Mouse (Mus musculus) cerebellum, adult 18-20 months (tissue): ENCODE data around the gene Gm20388.

Experiments used
- DNase-seq, 2 experiments: peaks; one replicate each; pipeline ENCODE4 v3.0.0; 2021

Gm20388 gene

GRCm38 (mm10) chr8:123884721-123885565, 3974.3 kb downstream of the Gm20388 start:
- DNase-seq: peak; percentile 40 to 51

GRCm38 (mm10) chr8:123887163-123887562, 3976.5 kb downstream of the Gm20388 start:
- no peak for DNase-seq

DNA sequence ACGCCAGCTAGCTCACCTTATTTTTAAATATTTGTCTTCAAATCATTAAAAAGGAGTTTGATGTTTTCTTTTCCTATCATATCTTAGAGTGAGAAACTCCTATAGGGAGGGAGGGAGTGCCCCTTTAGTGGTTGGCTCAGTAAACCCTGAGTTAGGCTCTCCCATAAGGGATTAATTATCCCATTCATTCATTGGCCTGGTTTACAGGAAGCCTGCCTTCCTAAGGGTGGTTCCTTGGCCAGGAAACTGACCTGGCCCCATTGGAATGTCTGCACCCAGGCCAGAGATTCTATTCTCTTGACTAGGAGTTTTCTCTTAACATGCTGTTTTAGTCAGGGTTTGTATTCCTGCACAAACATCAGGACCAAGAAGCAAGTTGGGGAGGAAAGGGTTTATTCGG, 3977.3 kb downstream of the Gm20388 start:
- DNase-seq: no peak

DNA sequence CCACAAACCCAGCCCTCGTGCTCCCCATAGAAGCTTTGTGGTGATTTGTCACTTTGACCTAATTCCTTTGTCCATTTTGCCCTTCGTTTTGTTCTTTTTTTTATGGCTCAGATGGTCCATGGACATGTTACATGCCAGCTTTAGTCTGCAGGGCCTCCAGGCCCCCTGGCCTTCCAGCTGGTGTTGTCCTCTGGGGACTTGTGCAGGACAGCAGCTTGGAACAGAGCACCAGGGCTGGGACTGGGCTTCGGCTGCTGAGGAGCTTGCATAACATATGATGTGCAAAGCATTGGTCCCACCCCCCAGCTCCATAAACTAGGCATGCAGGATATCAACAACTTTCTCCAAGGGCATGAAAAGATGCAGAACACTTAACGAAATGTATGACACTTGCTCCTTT, 3979.2 kb downstream of the Gm20388 start:
- DNase-seq: no peak

DNA sequence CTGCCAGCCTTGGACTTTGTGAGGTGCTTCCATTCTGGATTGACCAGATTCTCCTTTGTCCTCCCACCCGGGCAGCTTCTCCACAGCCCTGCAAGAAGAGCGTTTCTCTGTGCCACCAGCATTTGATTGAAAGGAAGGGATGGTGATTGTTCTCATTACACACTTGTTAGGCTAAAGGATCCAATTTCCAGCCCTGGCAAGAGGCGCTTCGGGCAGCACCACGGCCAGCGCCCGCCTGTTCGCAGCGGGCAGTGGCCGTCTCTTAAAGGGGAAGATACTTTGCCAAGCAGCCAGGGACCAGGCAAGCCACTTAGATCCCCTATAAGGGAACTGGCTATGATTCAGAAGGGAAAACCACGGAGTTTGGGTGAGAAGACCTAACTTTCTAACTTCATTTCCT, 3980.6 kb downstream of the Gm20388 start:
- peak; percentile 79 to 80 for DNase-seq

GRCm38 (mm10) chr8:123891883-123892585, 3981.4 kb downstream of the Gm20388 start:
- DNase-seq: peak; percentile 90 to 95

DNA sequence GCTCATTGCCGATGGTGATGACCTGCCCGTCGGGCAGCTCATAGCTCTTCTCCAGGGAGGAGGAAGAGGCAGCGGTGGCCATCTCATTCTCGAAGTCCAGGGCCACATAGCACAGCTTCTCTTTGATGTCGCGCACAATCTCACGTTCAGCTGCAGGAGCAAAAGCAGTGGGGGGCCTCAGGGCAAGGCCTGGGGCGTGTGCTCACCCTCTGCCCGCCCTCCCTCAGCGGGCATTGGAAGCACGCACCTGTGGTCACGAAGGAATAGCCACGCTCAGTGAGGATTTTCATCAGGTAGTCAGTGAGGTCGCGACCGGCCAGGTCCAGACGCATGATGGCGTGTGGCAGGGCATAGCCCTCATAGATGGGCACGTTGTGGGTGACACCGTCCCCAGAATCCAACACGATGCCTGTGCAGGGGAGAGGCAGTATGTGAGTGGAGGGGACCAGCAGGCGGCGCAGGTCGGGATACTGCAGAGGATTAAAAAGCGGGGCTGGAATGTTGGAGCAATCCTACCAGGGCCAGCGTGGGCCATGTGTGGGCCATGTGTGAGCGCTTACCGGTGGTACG, 3982.0 kb downstream of the Gm20388 start:
- DNase-seq: peak; percentile 34 to 47

DNA sequence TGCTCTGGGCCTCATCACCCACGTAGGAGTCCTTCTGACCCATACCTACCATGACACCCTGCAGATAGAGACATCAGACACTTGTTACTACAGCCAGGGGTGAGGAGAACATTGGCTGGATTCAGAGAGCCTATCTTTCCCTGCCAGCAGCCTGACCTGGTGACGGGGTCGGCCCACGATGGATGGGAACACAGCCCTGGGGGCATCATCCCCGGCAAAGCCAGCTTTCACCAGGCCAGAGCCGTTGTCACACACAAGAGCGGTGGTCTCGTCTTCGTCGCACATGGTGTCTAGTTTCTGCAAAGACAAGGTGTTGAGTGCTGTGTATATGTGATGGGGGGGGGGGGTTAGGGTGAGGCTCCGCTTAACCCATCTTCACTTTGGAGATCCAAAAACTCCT, 3982.8 kb downstream of the Gm20388 start:
- peak in 1 of 2 experiments; percentile 12 for DNase-seq

GRCm38 (mm10) chr8:123894502-123895097, 3984.0 kb downstream of the Gm20388 start, which contains the start of gene Acta1:
Gene Acta1 (minus strand): TSS chr8:123894751.
- DNase-seq: peak in 1 of 2 experiments; percentile 12

DNA sequence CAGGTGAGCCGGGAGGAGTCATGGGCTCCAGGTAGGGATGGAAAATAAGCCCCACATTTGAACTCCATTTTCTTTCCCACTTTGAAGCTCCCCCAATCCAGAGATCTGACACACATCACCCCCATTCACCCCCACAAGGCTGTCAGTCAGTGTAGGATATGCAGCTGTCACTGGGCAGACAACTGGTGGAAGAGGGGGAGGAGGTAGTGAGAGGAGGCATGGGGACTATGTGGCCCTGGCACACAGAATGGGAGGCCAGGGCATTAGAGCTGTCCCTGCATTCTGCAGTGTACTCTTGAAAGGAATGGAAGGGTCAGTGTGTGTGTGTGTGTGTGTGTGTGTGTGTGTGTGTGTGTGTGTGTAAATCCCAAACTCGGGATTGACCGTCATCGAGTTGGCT, 3984.6 kb downstream of the Gm20388 start:
- no peak for DNase-seq

DNA sequence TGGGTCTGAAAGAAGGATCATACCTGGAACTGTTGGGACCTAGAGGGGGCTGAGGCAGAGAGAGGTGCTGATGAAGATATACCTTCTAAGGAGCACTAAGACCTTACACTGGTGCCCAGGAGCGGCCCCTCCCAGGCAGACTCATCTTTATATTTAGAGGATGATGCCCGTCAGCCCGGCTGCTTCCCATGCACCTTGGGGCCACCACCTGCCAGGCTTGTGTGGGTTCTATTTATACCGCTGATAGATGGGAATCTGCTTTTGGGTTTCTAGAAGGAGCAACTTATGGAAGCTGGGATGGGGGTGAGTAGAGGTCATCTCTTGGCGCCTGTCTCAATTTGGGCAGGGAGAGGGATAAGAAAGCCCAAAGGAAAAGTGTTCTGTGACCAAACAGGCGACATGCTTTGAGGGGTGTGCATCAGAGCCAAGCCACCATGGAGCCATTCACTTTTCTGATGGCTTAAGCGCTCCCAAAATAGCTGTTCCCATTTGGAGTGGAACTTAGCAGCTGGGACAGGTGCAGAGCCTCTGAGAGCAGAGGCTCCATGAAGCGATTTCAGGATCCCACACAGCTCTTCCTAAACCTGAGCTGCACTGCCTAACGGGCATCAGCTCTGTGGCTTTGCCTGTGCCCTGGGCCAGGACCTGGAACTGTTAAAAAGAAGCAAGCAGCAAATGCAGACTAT, 3985.2 kb downstream of the Gm20388 start:
- DNase-seq: peak; percentile 31 to 44

- no peak for DNase-seq
Measured at GRCm38 (mm10) chr8:123896366-123896761, 3985.7 kb downstream of the Gm20388 start.

GRCm38 (mm10) chr8:123896774-123897173, 3986.1 kb downstream of the Gm20388 start:
- DNase-seq: peak in 1 of 2 experiments; percentile 13

DNA sequence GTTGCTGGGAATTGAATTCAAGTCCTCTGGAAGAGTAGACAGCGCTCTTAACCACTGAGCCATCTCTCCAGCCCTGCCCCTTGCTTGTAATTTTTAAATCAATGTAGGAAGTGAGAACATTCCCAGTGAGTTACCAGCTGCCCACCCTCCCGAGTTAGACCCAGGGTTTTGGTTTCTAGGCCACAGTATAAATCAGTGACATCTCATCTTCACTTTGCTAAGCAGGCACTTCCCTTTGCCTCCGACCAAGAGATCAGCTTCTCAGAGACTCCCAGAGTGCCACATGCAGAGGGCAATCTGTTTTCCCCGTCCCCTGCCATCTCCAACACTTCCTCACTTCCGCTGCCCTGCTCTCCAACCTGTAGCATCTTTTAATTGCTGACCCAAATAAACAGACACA, 3987.9 kb downstream of the Gm20388 start:
- DNase-seq: peak; percentile 24 to 46

GRCm38 (mm10) chr8:123899366-123899765, 3988.7 kb downstream of the Gm20388 start:
- DNase-seq: no peak

DNA sequence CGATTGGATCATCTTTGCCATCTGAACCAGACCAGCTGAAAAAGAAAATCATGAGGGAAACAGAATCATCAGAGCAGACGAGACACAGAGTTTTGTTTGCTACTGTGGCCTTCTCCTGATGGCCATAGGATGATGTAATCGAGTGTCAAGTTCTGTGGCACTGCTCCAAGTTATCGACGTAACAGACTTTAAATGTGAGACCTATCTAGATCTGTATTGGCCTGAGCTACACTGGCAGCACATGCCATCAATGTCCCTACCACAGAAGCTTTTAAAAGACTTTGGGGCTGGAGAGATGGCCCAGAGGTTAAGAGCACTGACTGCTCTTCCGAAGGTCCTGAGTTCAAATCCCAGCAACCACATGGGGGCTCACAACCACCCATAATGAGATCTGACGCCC, 3992.0 kb downstream of the Gm20388 start:
- DNase-seq: no peak

DNA sequence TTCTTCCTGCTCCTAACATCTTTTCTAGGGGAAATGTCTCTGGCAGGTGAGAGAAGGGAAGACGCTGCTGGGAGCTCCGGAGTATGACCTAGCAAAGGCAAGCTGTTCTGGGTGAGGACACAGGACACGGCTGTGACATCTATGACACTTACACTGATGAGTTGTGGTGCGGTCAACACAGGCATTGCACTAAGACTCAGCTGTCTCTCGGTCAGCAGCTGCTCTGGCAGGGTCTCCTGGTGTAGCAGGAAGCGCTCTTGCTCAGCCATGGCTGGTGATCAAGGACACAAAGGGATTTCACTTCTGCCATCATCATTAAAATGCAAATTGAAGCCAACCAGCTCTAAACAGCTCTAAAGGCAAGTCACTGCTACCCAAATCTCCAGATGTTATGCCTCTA, 3997.0 kb downstream of the Gm20388 start:
- DNase-seq: no peak

DNA sequence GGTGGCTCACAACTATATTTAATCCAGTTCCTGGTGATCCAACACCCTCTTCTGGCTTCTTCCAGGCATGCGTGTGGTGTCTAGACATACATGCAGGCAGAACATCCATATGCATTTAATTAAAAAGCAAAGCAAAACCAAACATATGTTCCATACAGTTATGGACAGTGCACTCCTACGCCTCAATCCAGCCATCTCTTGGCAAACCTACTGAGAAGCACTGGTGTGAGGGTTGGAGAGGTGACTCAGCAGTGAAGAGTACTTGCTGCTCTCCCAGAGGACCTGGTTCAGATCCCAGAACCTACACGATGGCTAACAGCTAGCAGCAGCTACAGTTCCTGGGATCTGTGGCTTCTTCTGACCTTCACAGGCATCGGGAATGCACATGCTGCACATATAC, 4001.6 kb downstream of the Gm20388 start:
- DNase-seq: no peak

DNA sequence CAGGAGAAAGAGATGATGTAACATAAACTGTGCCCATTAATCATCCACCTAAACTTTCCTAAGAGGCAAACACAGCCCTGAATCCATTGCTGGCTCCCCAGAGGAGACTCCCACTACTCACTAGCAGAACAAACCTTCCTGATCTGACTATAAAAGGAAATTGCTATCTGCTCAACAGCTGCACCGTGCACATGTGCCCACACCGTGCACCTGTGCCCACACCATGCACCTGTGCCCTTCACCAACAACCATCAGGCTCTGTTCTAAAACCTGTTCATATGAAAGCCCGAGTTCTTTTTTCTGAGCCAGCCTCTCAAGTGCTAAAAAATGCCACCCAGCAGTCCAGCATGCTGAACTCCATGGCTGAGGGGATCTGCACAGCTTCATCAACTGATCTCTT, 4004.0 kb downstream of the Gm20388 start:
- DNase-seq: no peak

GRCm38 (mm10) chr8:123924719-123925118, 4014.1 kb downstream of the Gm20388 start:
- DNase-seq: peak; percentile 88 to 89

- DNase-seq: no peak
Measured at GRCm38 (mm10) chr8:123925671-123926070, 4015.0 kb downstream of the Gm20388 start.

GRCm38 (mm10) chr8:123929026-123929425, 4018.4 kb downstream of the Gm20388 start:
- no peak for DNase-seq
